Mouse (Mus musculus): Measurements from ENCODE around the gene Gm17267. TPM values are rescaled to one million over a fixed set of nuclear protein-coding genes. Genes with fewer than 3 reads are reported as not detected.
"Not testable (repeated sequence)": the region's sequence is repeated elsewhere in the genome, so short reads cannot be mapped to it uniquely, and the experiment has no call there.

Gene Gm17267
- polyA plus RNA-seq (2015; fragmentation: Nextera tagmentation; extraction: Ambion mirVana) = not detected in 2 replicates

GRCm38 (mm10) chrX:126017257-126017656 is at the start of gene Gm17267:
Gene Gm17267 (plus strand): TSS chrX:126017557.
- H3K9ac ChIP-seq (ENCODE audit: low read depth, low read length); H3K36me3 ChIP-seq (ENCODE audit: insufficient read depth, low read length); H3K4me3 ChIP-seq (replicated peaks; ENCODE audit: low read depth, low read length); DNase-seq (ENCODE audit: low spot score); H3K27me3 ChIP-seq (ENCODE audit: insufficient read depth, low read length); H3K27ac ChIP-seq; H3K4me2 ChIP-seq (ENCODE audit: low read length); ATAC-seq (replicated peaks; ENCODE audit: low FRiP score, low read depth); H3K4me1 ChIP-seq (replicated peaks; ENCODE audit: insufficient read depth, low read length); H3K9me3 ChIP-seq (replicated peaks; ENCODE audit: low read length): not testable (repeated sequence)
- WGBS = no CpG with 5 or more reads among the region's 4 CpGs

Data from kidney, postnatal 0 days (tissue).